Mouse (Mus musculus) limb, embryonic 10.5 days (tissue): ENCODE data around the gene Ppp2r1b. TPM values are rescaled to one million over a fixed set of nuclear protein-coding genes. Genes with fewer than 3 reads are reported as not detected.

Experiments
- DNase-seq: peaks from one replicate; pipeline ENCODE4 v3.0.0-alpha.2; 2017; ENCODE audit warnings: low spot score
- H3K27ac ChIP-seq: fragments of 300-500 bp; sonication (generic); 2 replicates; pipeline ENCODE4 v1.5.1; 2016; ENCODE audit warnings: mild to moderate bottlenecking
- H3K27me3 ChIP-seq: fragments of 300-500 bp; sonication (generic); 2 replicates; pipeline ENCODE4 v1.6.1; 2016; ENCODE audit warnings: low read depth, mild to moderate bottlenecking; ENCODE audit not compliant: poor library complexity, severe bottlenecking
- H3K36me3 ChIP-seq: fragments of 300-500 bp; sonication (generic); 2 replicates; pipeline ENCODE4 v1.6.1; 2016; ENCODE audit warnings: mild to moderate bottlenecking, moderate library complexity
- H3K4me1 ChIP-seq: fragments of 300-500 bp; sonication (generic); 2 replicates; pipeline ENCODE4 v1.6.1; 2016
- H3K4me3 ChIP-seq: fragments of 300-500 bp; sonication (generic); 2 replicates; pipeline ENCODE4 v1.5.1; 2016; ENCODE audit warnings: mild to moderate bottlenecking, moderate library complexity
- H3K9me3 ChIP-seq: fragments of 300-500 bp; sonication (generic); replicated peaks from 2 replicates; pipeline ENCODE4 v1.6.1; 2016; ENCODE audit warnings: mild to moderate bottlenecking
- WGBS: fragments of 180-500 bp; shearing (Covaris S2); methylation state at CpG from one replicate; pipeline ENCODE4 v1.1.7; 2016; 5-methylcytosine and 5-hydroxymethylcytosine counted together
- polyA plus RNA-seq: library from polyadenylated mRNA; unstranded; fragments of >200 nt; fragmentation: Nextera tagmentation; extraction: Ambion mirVana; gene quantifications from 2 replicates; pipeline ENCODE4 v1.2.1, GENCODE M21; 2016

Gene Ppp2r1b
- polyA plus RNA-seq, 1 experiment from 2014 or later: 159 TPM

GRCm38 (mm10) chr9:50847606-50848368 is 2.7 kb downstream of the Ppp2r1b start:
- peaks cover 18% of the 10 kb centered on the region for H3K36me3 ChIP-seq
- no peaks in the 10 kb centered on the region for H3K27me3 ChIP-seq
- H3K27ac ChIP-seq: no peak overlapping the region
- H3K4me1 ChIP-seq: peaks cover 18% of the 10 kb centered on the region
- 68% methylated on average over 12 of the region's 12 CpGs for WGBS
- no peak overlapping the region for H3K4me3 ChIP-seq
- DNase-seq: no peak
- H3K9me3 ChIP-seq: no peaks in the 10 kb centered on the region

- no peak overlapping the region for H3K27ac ChIP-seq
- DNase-seq: no peak
- H3K4me3 ChIP-seq: no peak overlapping the region
- H3K27me3 ChIP-seq: no peaks in the 10 kb centered on the region
- 73% methylated on average over 5 of the region's 5 CpGs for WGBS
- H3K36me3 ChIP-seq: peaks cover 9% of the 10 kb centered on the region
- no peaks in the 10 kb centered on the region for H3K9me3 ChIP-seq
- H3K4me1 ChIP-seq: peaks cover 23% of the 10 kb centered on the region
These were observed 3.7 kb downstream of the Ppp2r1b start for GRCm38 (mm10) chr9:50848821-50849220.

GRCm38 (mm10) chr9:50849249-50849648 is 4.1 kb downstream of the Ppp2r1b start:
- 26% methylated on average over 8 of the region's 8 CpGs for WGBS
- Histone ChIP-seq H3K4me3 (no peak overlapping the region), H3K27me3 (no peaks in the 10 kb centered on the region), H3K9me3 (no peaks in the 10 kb centered on the region), H3K27ac (no peak overlapping the region), H3K4me1 (peaks cover 27% of the 10 kb centered on the region), H3K36me3 (0 out of 2 replicates have a peak, but pooled peaks cover 6% of the 10 kb centered on the region)
- DNase-seq: peak; percentile 94

GRCm38 (mm10) chr9:50849755-50850154 is 4.7 kb downstream of the Ppp2r1b start:
- H3K9me3 ChIP-seq: no peaks in the 10 kb centered on the region
- H3K4me3 ChIP-seq: no peak overlapping the region
- DNase-seq: no peak
- H3K27me3 ChIP-seq: no peaks in the 10 kb centered on the region
- no peak overlapping the region for H3K27ac ChIP-seq
- 85% methylated on average over 9 of the region's 9 CpGs for WGBS
- peaks cover 32% of the 10 kb centered on the region for H3K4me1 ChIP-seq
- H3K36me3 ChIP-seq: 0 out of 2 replicates have a peak, but pooled peaks cover 1% of the 10 kb centered on the region

GRCm38 (mm10) chr9:50850271-50850670 is 5.2 kb downstream of the Ppp2r1b start:
- peaks cover 32% of the 10 kb centered on the region for H3K4me1 ChIP-seq
- 35% methylated on average over 11 of the region's 11 CpGs for WGBS
- no peak for DNase-seq
- no peak overlapping the region for H3K4me3 ChIP-seq
- no peak overlapping the region for H3K27ac ChIP-seq
- H3K36me3 ChIP-seq: no peaks in the 10 kb centered on the region
- H3K9me3 ChIP-seq: no peaks in the 10 kb centered on the region
- H3K27me3 ChIP-seq: no peaks in the 10 kb centered on the region

GRCm38 (mm10) chr9:50850713-50851112 is 5.6 kb downstream of the Ppp2r1b start:
- H3K4me3 ChIP-seq: no peak overlapping the region
- 74% methylated on average over 8 of the region's 8 CpGs for whole genome bisulfite sequencing

GRCm38 (mm10) chr9:50852634-50853349 is 7.7 kb downstream of the Ppp2r1b start:
- Histone ChIP-seq H3K4me3 (no peak overlapping the region), H3K9me3 (no peaks in the 10 kb centered on the region), H3K36me3 (no peaks in the 10 kb centered on the region), H3K4me1 (peaks cover 38% of the 10 kb centered on the region), H3K27me3 (no peaks in the 10 kb centered on the region), H3K27ac (0 out of 2 replicates have a peak overlapping the region, but pooled peaks have one; percentile 1)
- DNase-seq: no peak
- 83% methylated on average over 17 of the region's 17 CpGs for whole genome bisulfite sequencing

More at GRCm38 (mm10) chr9:50850713-50851112, 5.6 kb downstream of the Ppp2r1b start:
- Histone ChIP-seq H3K36me3 (no peaks in the 10 kb centered on the region), H3K9me3 (no peaks in the 10 kb centered on the region), H3K4me1 (peaks cover 35% of the 10 kb centered on the region), H3K27me3 (no peaks in the 10 kb centered on the region), H3K27ac (no peak overlapping the region)
- DNase-seq: no peak

GRCm38 (mm10) chr9:50854376-50854775 is 9.3 kb downstream of the Ppp2r1b start:
- WGBS: 81% methylated on average over 8 of the region's 8 CpGs

GRCm38 (mm10) chr9:50855133-50855766 is 10.1 kb downstream of the Ppp2r1b start:
- Histone ChIP-seq H3K4me3 (no peak overlapping the region), H3K36me3 (peaks cover 17% of the 10 kb centered on the region), H3K9me3 (no peaks in the 10 kb centered on the region), H3K4me1 (peaks cover 37% of the 10 kb centered on the region), H3K27ac (no peak overlapping the region), H3K27me3 (no peaks in the 10 kb centered on the region)
- WGBS: 91% methylated on average over 5 of the region's 5 CpGs
- no peak for DNase-seq

More at GRCm38 (mm10) chr9:50854376-50854775, 9.3 kb downstream of the Ppp2r1b start:
- Histone ChIP-seq H3K4me1 (peaks cover 37% of the 10 kb centered on the region), H3K4me3 (no peak overlapping the region), H3K27ac (no peak overlapping the region), H3K9me3 (no peaks in the 10 kb centered on the region), H3K36me3 (peaks cover 8% of the 10 kb centered on the region), H3K27me3 (no peaks in the 10 kb centered on the region)
- no peak for DNase-seq

- Histone ChIP-seq H3K27ac (peak overlapping the region; percentile 97), H3K4me3 (peak overlapping the region; percentile 99), H3K27me3 (no peaks in the 10 kb centered on the region), H3K4me1 (peaks cover 37% of the 10 kb centered on the region), H3K9me3 (no peaks in the 10 kb centered on the region), H3K36me3 (peaks cover 22% of the 10 kb centered on the region)
- 68% methylated on average over 5 of the region's 5 CpGs for WGBS
- DNase-seq: no peak
These were observed 10.7 kb downstream of the Ppp2r1b start for GRCm38 (mm10) chr9:50855780-50856179.

- Histone ChIP-seq H3K36me3 (peaks cover 29% of the 10 kb centered on the region), H3K9me3 (no peaks in the 10 kb centered on the region), H3K4me1 (peaks cover 37% of the 10 kb centered on the region), H3K27me3 (no peaks in the 10 kb centered on the region), H3K27ac (peak overlapping the region; percentile 97), H3K4me3 (peak overlapping the region; percentile 99)
- WGBS: 2% methylated on average over 45 of the region's 45 CpGs
- peak; percentile 97 for DNase-seq
These were observed 11.4 kb downstream of the Ppp2r1b start for GRCm38 (mm10) chr9:50856341-50857081.

GRCm38 (mm10) chr9:50857082-50857641 is 12.1 kb downstream of the Ppp2r1b start:
- WGBS: under 1% methylated on average over 46 of the region's 46 CpGs
- Histone ChIP-seq H3K27me3 (no peaks in the 10 kb centered on the region), H3K4me3 (peak overlapping the region; percentile 99), H3K27ac (peak overlapping the region; percentile 97), H3K36me3 (peaks cover 36% of the 10 kb centered on the region), H3K4me1 (peaks cover 37% of the 10 kb centered on the region), H3K9me3 (no peaks in the 10 kb centered on the region)
- no peak for DNase-seq
